Mouse (Mus musculus) retina, embryonic 14.5 days (tissue): ENCODE results near the gene Olfr456.
"Not testable (repeated sequence)": the region's sequence is repeated elsewhere in the genome, so short reads cannot be mapped to it uniquely, and the experiment has no call there.

Source experiments
- DNase-seq: peaks from one replicate; pipeline ENCODE4 v3.0.0-alpha.2; 2015; ENCODE audit warnings: low spot score

Olfr456 gene

GRCm38 (mm10) chr6:42487114-42487513, at the start of gene Olfr456:
Gene Olfr456 (minus strand): TSS chr6:42487214.
- DNase-seq, result no peak

GRCm38 (mm10) chr6:42513461-42513860, 26.4 kb upstream of the Olfr456 start:
- DNase-seq, result no peak

GRCm38 (mm10) chr6:42509311-42509710, 22.3 kb upstream of the Olfr456 start:
- DNase-seq, result no peak

- DNase-seq, result no peak
Measured at GRCm38 (mm10) chr6:42503478-42503877, 16.5 kb upstream of the Olfr456 start.

GRCm38 (mm10) chr6:42489731-42490130, 2.7 kb upstream of the Olfr456 start:
- DNase-seq, result no peak

- DNase-seq, result no peak
Measured at GRCm38 (mm10) chr6:42484633-42485032, 2.4 kb downstream of the Olfr456 start.

GRCm38 (mm10) chr6:42476235-42476634, 10.8 kb downstream of the Olfr456 start, which contains the start of gene Olfr457:
Gene Olfr457 (minus strand): TSS chr6:42476335.
- DNase-seq, result no peak

GRCm38 (mm10) chr6:42471298-42471697, 15.7 kb downstream of the Olfr456 start:
- DNase-seq, result not testable (repeated sequence)

- DNase-seq, result no peak
Measured at GRCm38 (mm10) chr6:42470542-42470941, 16.5 kb downstream of the Olfr456 start.

- DNase-seq, result no peak
Measured at GRCm38 (mm10) chr6:42465096-42465495, 21.9 kb downstream of the Olfr456 start, which contains the start of gene Olfr458. Gene Olfr458 (minus strand): TSS chr6:42465196.

GRCm38 (mm10) chr6:42447381-42447780, 39.6 kb downstream of the Olfr456 start:
- DNase-seq, result no peak

- no peak for DNase-seq
Measured at GRCm38 (mm10) chr6:42444491-42444890, 42.5 kb downstream of the Olfr456 start.

GRCm38 (mm10) chr6:42441395-42441794, 45.6 kb downstream of the Olfr456 start:
- no peak for DNase-seq
